Mouse (Mus musculus) cerebellum, adult 2 months (tissue): ENCODE results near the gene Numb. TPM values are rescaled to one million over a fixed set of nuclear protein-coding genes. Genes with fewer than 3 reads are reported as not detected.

Experiments
- DNase-seq, 2 experiments: peaks; one replicate each; pipeline ENCODE4 v3.0.0; 2021
- H3K27ac ChIP-seq: fragments of 200-500 bp; 2 replicates; pipeline ENCODE4 v1.5.1; 2012; ENCODE audit warnings: low read length, control low read depth, inconsistent platforms; ENCODE audit not compliant: insufficient read depth
- H3K27me3 ChIP-seq: fragments of 200-500 bp; 2 replicates; pipeline ENCODE4 v1.6.1; 2012; ENCODE audit warnings: inconsistent platforms, mild to moderate bottlenecking, low read length, moderate library complexity; ENCODE audit not compliant: control insufficient read depth, insufficient read depth
- H3K4me1 ChIP-seq: fragments of 200-500 bp; 2 replicates; pipeline ENCODE4 v1.6.1; 2011; ENCODE audit warnings: low read length; ENCODE audit not compliant: control insufficient read depth, insufficient read depth
- H3K4me3 ChIP-seq: fragments of 200-500 bp; replicated peaks from 2 replicates; pipeline ENCODE3; 2011; ENCODE audit warnings: mild to moderate bottlenecking, low read depth, low read length, control low read depth; ENCODE audit not compliant: insufficient read depth
- CTCF ChIP-seq: fragments of 200-500 bp; IDR thresholded peaks from 2 replicates; pipeline ENCODE4 v1.5.1; 2011; ENCODE audit warnings: low read depth, mild to moderate bottlenecking, control low read depth, low read length, moderate library complexity, borderline replicate concordance; ENCODE audit not compliant: insufficient read depth
- POLR2A ChIP-seq: fragments of 200-500 bp; IDR thresholded peaks from 2 replicates; pipeline ENCODE4 v1.6.1; 2011; ENCODE audit warnings: low read length, control low read depth, borderline replicate concordance; ENCODE audit not compliant: insufficient read depth
- WGBS: fragments of 180-500 bp; shearing (Covaris S2); methylation state at CpG from one replicate; pipeline ENCODE4 v1.1.7; 2018; 5-methylcytosine and 5-hydroxymethylcytosine counted together
- polyA plus RNA-seq: library from polyadenylated mRNA; depleted of rRNA; stranded (reverse); fragments of >200 nt; gene quantifications from 2 replicates; pipeline ENCODE4 v1.2.3, GENCODE M21; 2012

The Numb gene
- polyA plus RNA-seq, 1 experiment = 54.5 TPM

GRCm38 (mm10) chr12:83858052-83858451 is 63.7 kb downstream of the Numb start:
- H3K4me3 ChIP-seq = no peak overlapping the region
- WGBS = 93% methylated on average over 2 of the region's 2 CpGs
- no peak overlapping the region for H3K27ac ChIP-seq
- no peak for DNase-seq
- TF ChIP-seq CTCF (no peak), POLR2A (no peak)
- no peaks in the 10 kb centered on the region for H3K27me3 ChIP-seq
- H3K4me1 ChIP-seq = no peaks in the 10 kb centered on the region

- DNase-seq = no peak
- TF ChIP-seq CTCF (no peak), POLR2A (no peak)
- H3K27ac ChIP-seq = no peak overlapping the region
- no peaks in the 10 kb centered on the region for H3K4me1 ChIP-seq
- H3K4me3 ChIP-seq = no peak overlapping the region
- H3K27me3 ChIP-seq = no peaks in the 10 kb centered on the region
- WGBS = 98% methylated on average over 1 of the region's 1 CpGs
These were observed 66.5 kb downstream of the Numb start for GRCm38 (mm10) chr12:83855211-83855610.

GRCm38 (mm10) chr12:83854281-83854680 is 67.5 kb downstream of the Numb start:
- Histone ChIP-seq H3K27me3 (no peaks in the 10 kb centered on the region), H3K27ac (no peak overlapping the region), H3K4me1 (no peaks in the 10 kb centered on the region), H3K4me3 (no peak overlapping the region)
- TF ChIP-seq CTCF = no peak
- TF ChIP-seq POLR2A = no peak
- no peak for DNase-seq
- 69% methylated on average over 3 of the region's 3 CpGs for WGBS

GRCm38 (mm10) chr12:83852512-83853213 is 69.1 kb downstream of the Numb start:
- H3K4me3 ChIP-seq = no peak overlapping the region

GRCm38 (mm10) chr12:83850334-83850733 is 71.4 kb downstream of the Numb start:
- 55% methylated on average over 4 of the region's 4 CpGs for WGBS
- no peak for TF ChIP-seq CTCF
- Histone ChIP-seq H3K27ac (no peak overlapping the region), H3K4me3 (no peak overlapping the region), H3K27me3 (no peaks in the 10 kb centered on the region), H3K4me1 (no peaks in the 10 kb centered on the region)
- DNase-seq = no peak

More at GRCm38 (mm10) chr12:83852512-83853213, 69.1 kb downstream of the Numb start:
- 68% methylated on average over 5 of the region's 5 CpGs for WGBS
- no peaks in the 10 kb centered on the region for H3K4me1 ChIP-seq
- no peak overlapping the region for H3K27ac ChIP-seq
- no peak for TF ChIP-seq CTCF
- H3K27me3 ChIP-seq = no peaks in the 10 kb centered on the region
- no peak for DNase-seq

- no peaks in the 10 kb centered on the region for H3K27me3 ChIP-seq
- whole genome bisulfite sequencing = 98% methylated on average over 1 of the region's 1 CpGs
- no peak overlapping the region for H3K27ac ChIP-seq
- TF ChIP-seq POLR2A (no peak), CTCF (no peak)
- no peak overlapping the region for H3K4me3 ChIP-seq
- no peak for DNase-seq
- H3K4me1 ChIP-seq = no peaks in the 10 kb centered on the region
These were observed 73.0 kb downstream of the Numb start for GRCm38 (mm10) chr12:83848595-83849231.

GRCm38 (mm10) chr12:83847877-83848276 is 73.9 kb downstream of the Numb start:
- H3K4me1 ChIP-seq = no peaks in the 10 kb centered on the region
- no peak for TF ChIP-seq POLR2A
- TF ChIP-seq CTCF = no peak
- WGBS = 91% methylated on average over 2 of the region's 2 CpGs
- no peak overlapping the region for H3K4me3 ChIP-seq
- no peak for DNase-seq
- no peak overlapping the region for H3K27ac ChIP-seq
- H3K27me3 ChIP-seq = no peaks in the 10 kb centered on the region
